ENCODE assay signal across 2 mouse cellular contexts in the genomic region with DNA sequence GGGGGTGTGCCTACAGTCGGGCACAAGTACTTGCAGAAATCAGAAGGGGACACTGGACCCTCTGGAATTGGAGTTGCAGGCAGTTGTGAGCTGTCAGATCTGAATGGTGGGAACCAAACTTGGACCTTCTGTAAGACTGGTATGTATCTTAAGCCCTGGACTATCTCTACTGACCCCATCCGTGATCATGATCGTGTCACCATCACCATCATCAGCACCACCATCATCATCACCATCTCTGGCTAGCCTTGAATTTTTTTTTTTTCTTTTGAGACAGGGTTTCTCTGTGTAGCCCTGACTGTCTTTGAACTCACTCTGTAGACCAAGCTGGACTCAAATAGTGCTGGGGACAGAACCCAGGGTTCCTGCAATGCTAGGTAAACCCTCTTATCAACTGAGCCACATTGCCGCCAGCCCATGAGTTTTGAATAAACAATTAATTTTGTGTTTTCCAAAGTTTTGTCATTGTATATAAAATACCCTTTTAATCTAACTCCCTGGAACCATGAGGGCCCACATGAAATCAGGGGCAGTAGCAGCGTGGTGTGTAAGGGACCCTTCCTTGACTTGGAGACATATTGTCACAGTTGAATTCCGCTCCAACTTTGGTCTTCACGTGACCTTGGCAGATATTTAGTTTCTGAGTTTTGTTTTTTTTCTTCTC.
TF ChIP-seq lines count a peak whose summit lies in the region.

No protein-coding gene starts in this region.

TF ChIP-seq in C2C12, 6 proteins besides CTCF, POLR2A, EP300 and RAD21:
- TF ChIP-seq USF1 (IDR thresholded peaks at IDR 0.05; ENCODE audit: low read depth) (peak; percentile 12), CEBPB (IDR thresholded peaks at IDR 0.05; ENCODE audit: low read depth) (no peak)

TF ChIP-seq in MEL, 35 proteins besides CTCF, POLR2A, EP300 and RAD21:
- peak; percentile 50 for TF ChIP-seq MAX (IDR thresholded peaks at IDR 0.05; ENCODE audit: low read length)
- 0 out of 2 replicates have a peak, but pooled peaks have one; percentile 41 for TF ChIP-seq UBTF (IDR thresholded peaks at IDR 0.05; ENCODE audit: borderline replicate concordance, insufficient read depth, low read depth, low read length)
- TF ChIP-seq BHLHE40 (IDR thresholded peaks at IDR 0.05; ENCODE audit: borderline replicate concordance, low read depth, low read length): peak; percentile 88
- no peak; the same call in 1 of the 2 replicates for TF ChIP-seq MXI1 (IDR thresholded peaks at IDR 0.05; ENCODE audit: low read depth, low read length)
- TF ChIP-seq MYC (IDR thresholded peaks at IDR 0.05; ENCODE audit: low read depth, low read length): no peak
- TF ChIP-seq POLR2AphosphoS2 (IDR thresholded peaks at IDR 0.05; ENCODE audit: low read length): no peak
- no peak for TF ChIP-seq ZMIZ1 (IDR thresholded peaks at IDR 0.05; ENCODE audit: low read depth, low read length)
- TF ChIP-seq RCOR1 (IDR thresholded peaks at IDR 0.05; ENCODE audit: low read depth, low read length): peak; percentile 41; the same call in 1 of the 2 replicates
- no peak for TF ChIP-seq MEF2A (IDR thresholded peaks at IDR 0.05; ENCODE audit: extremely low read depth, insufficient replicate concordance, low read depth, low read length, poor library complexity, severe bottlenecking)
- TF ChIP-seq ZNF384 (IDR thresholded peaks at IDR 0.05; ENCODE audit: low read depth, low read length): peak; percentile 79
- TF ChIP-seq KAT2A (conservative IDR thresholded peaks at IDR 0.05; ENCODE audit: low read depth, low read length): no peak
- TF ChIP-seq CHD1 (IDR thresholded peaks at IDR 0.05; ENCODE audit: low read depth, low read length): no peak
- 0 out of 2 replicates have a peak, but pooled peaks have one; percentile 16 for TF ChIP-seq TCF12 (IDR thresholded peaks at IDR 0.05; ENCODE audit: low read depth, low read length)
- peak; percentile 86 for TF ChIP-seq TAL1 (IDR thresholded peaks at IDR 0.05; ENCODE audit: low read length)
- TF ChIP-seq HCFC1 (IDR thresholded peaks at IDR 0.05; ENCODE audit: low read depth, low read length): no peak
- TF ChIP-seq MAZ (IDR thresholded peaks at IDR 0.05; ENCODE audit: low read depth, low read length): no peak
- peak; percentile 73; the same call in 1 of the 2 replicates for TF ChIP-seq ZKSCAN1 (IDR thresholded peaks at IDR 0.05; ENCODE audit: low read depth, low read length)
- TF ChIP-seq GATA1 (IDR thresholded peaks at IDR 0.05; ENCODE audit: low read depth, low read length): peak; percentile 51; the same call in 1 of the 2 replicates
- no peak for TF ChIP-seq TBP (IDR thresholded peaks at IDR 0.05; ENCODE audit: low read depth, low read length)
- TF ChIP-seq ZC3H11A (IDR thresholded peaks at IDR 0.05; ENCODE audit: low read depth, low read length): no peak
- TF ChIP-seq USF1 (IDR thresholded peaks at IDR 0.05; ENCODE audit: low read depth, low read length): peak; percentile 93
- TF ChIP-seq ETS1 (IDR thresholded peaks at IDR 0.05; ENCODE audit: low read depth, low read length): peak; percentile 42; the same call in 1 of the 2 replicates
- no peak for TF ChIP-seq JUND (IDR thresholded peaks at IDR 0.05; ENCODE audit: low read depth, low read length)
- no peak for TF ChIP-seq SIN3A (IDR thresholded peaks at IDR 0.05; ENCODE audit: low read length)
- peak in 1 of 2 experiments; percentile 68; a peak in 2 of 4 replicates for TF ChIP-seq USF2 (IDR thresholded peaks at IDR 0.05; ENCODE audit: borderline replicate concordance in 1 of 2, insufficient read depth in 1 of 2, low read depth in 1 of 2, low read length in 2 of 2)
- TF ChIP-seq ELF1 (IDR thresholded peaks at IDR 0.05; ENCODE audit: low read depth, low read length): no peak
- TF ChIP-seq NELFE (IDR thresholded peaks at IDR 0.05; ENCODE audit: low read depth, low read length): no peak
